ENCODE assay signal across 9 mouse cellular contexts in genomic region chr8:46892511-46893273, GRCm38 (mm10).
DNase-seq lines count a peak whose midpoint lies in the region; ATAC-seq and TF ChIP-seq lines count a peak whose summit lies in the region.
"Had no signal": no experiment of that assay in that cellular context is flagged by ENCODE, and none has a peak within 500 bp of the region (broad histone marks: within the 10 kb centered on the region; RNA-seq: fewer than 3 reads in every experiment).

No protein-coding gene starts in this region.

- H3K4me3 ChIP-seq in liver, embryonic 12.5 days = no peak overlapping the region
- H3K4me3 ChIP-seq in limb, embryonic 14.5 days (replicated peaks; ENCODE audit: low read length) = no peak overlapping the region

- TF ChIP-seq POLR2A in limb, embryonic 14.5 days (IDR thresholded peaks at IDR 0.05; ENCODE audit: borderline replicate concordance, extremely low read depth, insufficient read depth, insufficient read length) = no peak

- no peak overlapping the region for H3K4me2 ChIP-seq in liver, embryonic 12.5 days
- H3K4me2 ChIP-seq in limb, embryonic 14.5 days (replicated peaks; ENCODE audit: low read depth, low read length, severe bottlenecking) = peak overlapping the region; percentile 40

- intact Hi-C loops in heart, postnatal 36 days (cut with DNase I) = no loop called here

- no peaks in the 10 kb centered on the region for H3K27me3 ChIP-seq in liver, embryonic 12.5 days (replicated peaks)
- no peaks in the 10 kb centered on the region for H3K27me3 ChIP-seq in limb, embryonic 14.5 days (ENCODE audit: control insufficient read depth, insufficient read depth, low read length)
- H3K27me3 ChIP-seq: Patski had no signal

- no peak for ATAC-seq in liver, embryonic 12.5 days
- peak; percentile 85 for ATAC-seq in limb, embryonic 14.5 days (ENCODE audit: low FRiP score, low read depth)
- ATAC-seq: Patski had no signal

- H3K9ac ChIP-seq in liver, embryonic 12.5 days = no peak overlapping the region
- peak overlapping the region; percentile 36; the same call in 1 of the 2 replicates for H3K9ac ChIP-seq in limb, embryonic 14.5 days (ENCODE audit: low read depth, low read length, severe bottlenecking)

- WGBS in liver, embryonic 12.5 days (ENCODE audit: insufficient replicate concordance) = 53% methylated on average over 22 of the region's 22 CpGs
- 26% methylated on average over 22 of the region's 22 CpGs for WGBS in limb, embryonic 14.5 days

- no peak overlapping the region for H3K27ac ChIP-seq in liver, embryonic 12.5 days
- peak overlapping the region; percentile 76 for H3K27ac ChIP-seq in limb, embryonic 14.5 days (replicated peaks; ENCODE audit: low read depth, low read length)

- no peaks in the 10 kb centered on the region for H3K9me3 ChIP-seq in liver, embryonic 12.5 days (replicated peaks)
- H3K9me3 ChIP-seq in limb, embryonic 14.5 days (ENCODE audit: control insufficient read depth, low read length) = no peaks in the 10 kb centered on the region

- peak; percentile 66 for DNase-seq in liver
- peak; percentile 3 to 16 for DNase-seq in cerebellum, adult 18-20 months
- peak; percentile 59 for DNase-seq in forelimb bud, embryonic 11.5 days (ENCODE audit: low read depth, low spot score)
- peak; percentile 72 to 73 for DNase-seq in heart, postnatal 36 days
- DNase-seq in limb, embryonic 14.5 days (ENCODE audit: low spot score) = peak; percentile 80
- peak; percentile 48 for DNase-seq in skeletal muscle tissue, adult 2 months (ENCODE audit: low read depth, low spot score)
- no peak for DNase-seq in spleen, adult 18-20 months

- peaks cover 9% of the 10 kb centered on the region; the same call in 1 of the 2 replicates for H3K4me1 ChIP-seq in liver, embryonic 12.5 days
- peaks cover 14% of the 10 kb centered on the region for H3K4me1 ChIP-seq in limb, embryonic 14.5 days (ENCODE audit: control insufficient read depth, insufficient read depth, low read length)

- no peaks in the 10 kb centered on the region for H3K36me3 ChIP-seq in liver, embryonic 12.5 days
- H3K36me3 ChIP-seq in limb, embryonic 14.5 days (ENCODE audit: control insufficient read depth, insufficient read depth, low read length) = no peaks in the 10 kb centered on the region

Comparison
In these comparisons a context has a peak if more than half of its experiments do, and no peak if none do; other contexts are left out.
1. DNase-seq: peak in liver (single experiment), cerebellum, adult 18-20 months (2 of 2), forelimb bud, embryonic 11.5 days (single experiment), heart, postnatal 36 days (2 of 2), limb, embryonic 14.5 days (single experiment) and skeletal muscle tissue, adult 2 months (single experiment); none in spleen, adult 18-20 months (0 of 2).